Mouse (Mus musculus) adrenal gland, postnatal 10 days (tissue): Measurements from ENCODE around the gene Coro1b. TPM values are rescaled to one million over a fixed set of nuclear protein-coding genes. Genes with fewer than 3 reads are reported as not detected.

ENCODE experiments used
- DNase-seq: peaks from one replicate; pipeline ENCODE4 v3.0.0; 2021; ENCODE audit warnings: mixed read lengths
- total RNA-seq, 2 experiments: library from RNA; stranded (reverse); gene quantifications; 2 replicates each; pipeline ENCODE4 v1.2.3; 2021

The Coro1b gene
- total RNA-seq, 2 experiments from 2014 or later = 185 to 193 TPM

DNA sequence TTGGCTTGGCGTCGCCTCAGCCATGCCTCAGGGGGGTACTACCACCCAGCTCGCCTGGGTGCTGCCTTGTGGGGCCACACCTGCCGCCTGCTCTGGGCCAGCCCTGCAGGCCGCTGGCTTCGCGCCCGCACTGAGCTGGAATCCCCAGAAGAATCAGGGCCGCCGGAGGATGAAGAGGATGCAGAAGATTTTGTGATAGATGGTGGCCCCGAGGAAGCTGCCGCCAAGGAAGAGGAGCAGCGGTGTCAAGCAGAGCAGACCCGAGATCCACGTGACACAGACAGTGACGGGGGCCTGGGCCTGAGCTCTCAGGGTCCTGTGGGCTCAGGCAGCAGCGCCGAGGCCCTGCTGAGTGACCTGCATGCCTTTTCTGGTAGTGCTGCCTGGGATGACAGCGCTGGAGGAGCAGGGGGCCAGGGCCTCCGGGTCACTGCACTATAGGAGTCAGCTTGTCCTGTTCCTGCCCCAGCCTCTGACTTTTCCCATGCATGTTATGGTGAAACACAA, 7.7 kb downstream of the Coro1b start:
- no peak for DNase-seq

DNA sequence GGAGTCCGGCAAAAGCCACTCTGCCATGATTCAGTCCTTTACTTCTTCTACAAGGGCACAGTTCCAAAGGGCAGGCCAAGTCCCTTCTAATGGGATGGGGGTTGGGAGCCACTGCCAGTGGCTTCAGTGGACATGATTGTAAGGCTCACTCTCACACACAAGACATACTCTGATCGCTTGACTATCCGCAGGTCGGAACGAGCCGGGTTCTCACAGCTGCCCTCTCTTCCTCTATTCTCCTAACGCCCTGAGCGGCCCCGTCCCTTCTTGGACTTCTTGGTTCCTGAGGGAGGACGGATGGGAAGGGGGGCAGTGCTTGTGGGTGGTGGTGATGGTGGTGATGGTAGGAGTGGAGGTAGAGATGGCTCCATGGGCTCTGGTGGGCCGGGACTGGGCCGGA, 8.4 kb downstream of the Coro1b start:
- DNase-seq = no peak

DNA sequence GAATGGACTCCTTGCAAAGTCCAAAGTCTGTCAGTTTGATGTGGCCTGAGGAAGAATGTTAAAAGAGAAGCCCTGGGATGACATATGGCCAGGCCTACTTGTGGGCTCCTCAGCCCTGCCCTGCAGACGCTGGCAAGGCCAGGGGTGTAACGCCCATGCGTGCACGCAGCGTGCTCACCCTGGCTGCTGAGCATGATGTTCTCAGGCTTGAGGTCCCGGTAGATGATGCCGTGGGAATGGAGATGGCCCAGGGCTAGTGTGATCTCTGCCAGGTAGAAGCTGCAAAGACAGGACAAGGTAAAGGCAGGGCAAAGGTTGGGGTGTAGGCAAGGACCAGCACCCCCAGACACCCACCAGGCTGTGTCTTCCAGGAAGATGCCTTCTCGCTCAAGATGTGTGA, 10.6 kb downstream of the Coro1b start:
- DNase-seq = no peak

DNA sequence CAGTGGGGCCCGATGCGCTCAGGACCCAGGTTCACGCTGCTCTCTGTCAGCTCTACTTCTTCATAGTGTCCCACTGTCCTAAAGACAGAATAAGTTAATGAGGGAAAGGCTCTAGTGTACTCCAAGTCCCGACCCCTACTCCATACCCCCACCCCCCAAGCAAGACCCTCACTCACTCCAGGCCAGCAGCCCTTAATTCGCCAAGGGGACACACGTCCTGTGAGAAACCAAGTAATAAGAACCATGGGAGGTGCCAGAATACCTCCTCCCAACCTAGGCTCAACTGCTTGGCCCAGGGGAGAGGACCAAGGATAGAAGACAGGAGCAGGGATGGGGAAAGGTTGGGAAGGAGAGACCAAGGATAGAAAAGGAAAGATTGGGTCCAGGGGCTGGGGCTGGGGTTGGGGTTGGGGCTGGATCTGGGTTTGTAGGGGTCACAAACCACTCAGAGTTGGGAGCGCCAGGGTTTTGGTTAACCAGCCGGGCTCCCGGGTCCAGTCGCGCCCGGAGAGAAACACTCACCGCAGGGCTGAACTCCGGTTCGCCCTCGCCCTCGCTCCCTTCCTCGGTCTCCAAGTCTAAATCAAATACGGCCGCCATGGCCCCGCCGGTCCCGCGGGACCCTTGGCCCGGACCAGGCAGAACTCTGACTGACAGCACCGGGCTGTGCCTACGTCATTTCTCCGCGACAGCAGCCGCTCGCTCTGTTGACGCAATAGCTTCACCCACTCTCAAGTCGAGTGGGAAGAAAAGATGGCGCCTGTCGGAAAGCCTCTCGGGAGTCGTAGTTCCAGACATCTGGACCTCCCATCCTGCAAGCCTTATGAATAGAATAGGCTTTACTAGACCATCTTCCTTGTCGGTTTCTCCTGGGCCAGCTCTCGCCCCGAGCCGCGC, 14.5 kb downstream of the Coro1b start, which contains the start of gene Rps6kb2:
Gene Rps6kb2, minus strand, starts transcription at position 709 of the 897 bp plus-strand sequence.
- peak; percentile 98 for DNase-seq

DNA sequence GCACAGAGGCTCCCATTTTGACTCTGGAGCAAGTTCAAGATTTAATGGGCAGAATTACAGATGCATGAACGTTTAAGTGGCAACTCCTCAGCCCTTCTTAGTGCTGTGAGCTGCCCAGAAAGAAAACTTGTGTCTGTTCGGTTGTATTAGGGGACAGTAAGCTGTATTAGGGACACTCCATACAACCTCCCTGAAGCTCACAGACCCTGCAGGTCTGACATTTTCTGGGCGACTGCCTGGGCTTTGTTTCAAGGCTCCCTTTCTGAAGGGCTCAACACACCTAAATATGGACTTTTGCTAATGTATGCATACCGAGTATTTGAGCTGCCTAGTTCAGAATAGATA, 15.1 kb downstream of the Coro1b start:
- no peak for DNase-seq

DNA sequence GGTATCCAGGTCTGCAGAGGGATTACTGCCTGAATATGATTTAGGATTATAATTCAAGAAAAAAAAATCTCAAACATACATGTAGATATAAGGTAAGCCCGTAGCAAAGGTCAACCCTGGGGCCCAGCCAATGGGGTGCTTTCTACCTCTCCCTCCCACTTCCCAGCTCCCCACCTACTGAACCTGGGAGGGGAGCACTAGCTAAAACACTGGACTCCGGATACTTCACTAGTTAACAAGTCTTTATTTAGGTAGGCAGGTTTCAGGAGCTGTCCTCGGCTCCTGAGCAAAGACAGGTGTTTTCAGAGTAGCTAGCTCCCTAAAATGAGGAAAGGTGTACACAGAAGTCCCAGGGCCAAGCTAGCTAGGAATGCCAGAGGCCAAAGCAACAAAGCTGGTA, 15.7 kb downstream of the Coro1b start:
- DNase-seq = no peak

DNA sequence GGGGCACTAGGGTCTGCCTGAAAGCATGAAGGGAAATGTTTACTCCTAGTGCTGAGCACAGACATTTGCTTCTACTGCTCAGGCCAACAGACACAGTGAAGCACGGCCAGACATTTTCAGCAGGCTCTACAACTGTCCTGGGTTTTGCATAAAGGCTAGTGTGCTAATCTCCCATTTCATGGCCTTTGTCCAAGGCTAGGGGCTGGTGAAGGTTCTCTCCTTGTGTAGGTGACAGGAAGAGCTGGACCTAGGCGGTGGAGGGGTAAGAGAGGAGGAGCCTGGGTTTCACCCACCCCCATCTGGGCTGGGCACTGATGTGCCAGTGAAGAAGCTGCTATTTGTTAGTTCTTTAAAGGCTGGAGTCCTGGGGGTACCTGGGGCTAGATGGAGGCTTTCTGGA, 16.3 kb downstream of the Coro1b start:
- DNase-seq = peak; percentile 67

DNA sequence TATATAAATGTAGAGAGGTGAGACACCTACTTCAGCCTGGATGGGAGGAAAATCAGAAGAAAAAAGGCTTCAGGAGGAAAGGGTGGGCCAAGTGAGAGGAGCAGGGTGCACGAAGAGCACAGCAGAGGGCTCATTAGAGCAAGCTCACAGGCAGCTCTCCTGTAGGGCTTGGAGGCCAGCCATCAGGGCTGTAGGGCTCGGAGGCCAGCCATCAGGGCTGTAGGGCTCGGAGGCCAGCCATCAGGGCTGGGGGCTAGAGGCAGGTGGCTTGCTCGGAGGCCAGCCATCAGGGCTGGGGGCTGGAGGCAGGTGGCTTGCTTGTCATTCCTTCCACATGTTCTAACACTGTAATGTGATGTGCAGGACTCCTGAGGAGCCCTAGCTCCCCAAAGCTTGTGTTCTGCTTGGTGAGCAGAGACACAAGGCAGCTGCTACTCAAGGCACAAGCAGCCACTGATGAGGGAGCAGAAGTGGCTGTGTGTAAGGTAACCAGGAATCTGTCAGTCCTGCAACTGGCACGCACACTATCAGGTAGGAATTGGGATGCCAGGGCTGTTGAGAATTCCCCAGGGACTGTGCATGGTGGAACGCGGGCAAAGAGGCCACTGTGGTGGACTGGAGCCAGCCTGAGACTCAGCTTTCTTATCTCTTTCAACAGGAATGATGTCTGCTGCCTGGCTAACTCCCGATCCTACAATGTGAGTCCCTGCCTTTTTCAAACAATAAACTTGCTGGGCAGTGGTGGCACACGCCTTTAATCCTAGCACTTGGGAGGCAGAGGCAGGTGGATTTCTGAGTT, 18.5 kb downstream of the Coro1b start:
- DNase-seq = peak; percentile 33

DNA sequence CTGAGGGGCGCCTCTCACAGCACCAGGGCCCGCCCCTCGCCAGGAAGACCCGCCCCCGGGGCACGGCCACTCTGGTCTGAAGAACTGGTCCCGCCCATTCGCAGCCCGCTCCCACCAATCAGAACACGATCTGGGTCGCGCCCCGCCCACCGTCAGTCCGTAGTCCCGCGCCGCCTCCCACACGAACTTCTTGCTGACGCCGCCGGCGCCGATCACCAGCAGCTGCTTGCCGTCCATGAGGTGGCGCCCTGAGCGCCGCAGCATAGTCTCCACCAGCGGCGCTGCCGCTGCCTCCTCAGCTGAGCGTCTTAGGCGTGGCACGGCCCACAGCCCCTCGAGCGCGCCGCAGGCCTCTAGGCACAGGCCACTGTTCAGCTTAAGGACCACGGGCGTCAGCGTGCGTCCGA, 21.0 kb downstream of the Coro1b start:
- peak; percentile 100 for DNase-seq

DNA sequence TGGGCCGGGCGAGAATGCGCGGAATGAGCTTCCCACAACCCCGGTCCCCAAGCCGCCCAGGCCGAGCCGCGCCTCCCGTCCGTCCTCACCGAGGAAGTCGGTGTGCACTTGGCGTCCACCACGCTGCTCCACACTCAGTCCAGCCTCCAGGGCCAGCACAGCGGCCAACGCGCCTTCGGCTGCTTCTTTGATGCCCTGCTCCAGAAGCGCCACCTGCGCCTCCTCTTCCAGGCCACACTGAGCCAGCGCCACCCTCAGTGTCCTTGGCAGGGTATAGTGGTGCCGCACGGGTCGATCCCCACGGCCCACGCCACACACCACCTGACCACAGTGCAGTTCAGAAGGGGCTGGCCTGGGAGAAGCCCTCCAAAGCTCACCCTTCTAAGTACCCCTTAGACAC, 21.4 kb downstream of the Coro1b start:
- DNase-seq = no peak

DNA sequence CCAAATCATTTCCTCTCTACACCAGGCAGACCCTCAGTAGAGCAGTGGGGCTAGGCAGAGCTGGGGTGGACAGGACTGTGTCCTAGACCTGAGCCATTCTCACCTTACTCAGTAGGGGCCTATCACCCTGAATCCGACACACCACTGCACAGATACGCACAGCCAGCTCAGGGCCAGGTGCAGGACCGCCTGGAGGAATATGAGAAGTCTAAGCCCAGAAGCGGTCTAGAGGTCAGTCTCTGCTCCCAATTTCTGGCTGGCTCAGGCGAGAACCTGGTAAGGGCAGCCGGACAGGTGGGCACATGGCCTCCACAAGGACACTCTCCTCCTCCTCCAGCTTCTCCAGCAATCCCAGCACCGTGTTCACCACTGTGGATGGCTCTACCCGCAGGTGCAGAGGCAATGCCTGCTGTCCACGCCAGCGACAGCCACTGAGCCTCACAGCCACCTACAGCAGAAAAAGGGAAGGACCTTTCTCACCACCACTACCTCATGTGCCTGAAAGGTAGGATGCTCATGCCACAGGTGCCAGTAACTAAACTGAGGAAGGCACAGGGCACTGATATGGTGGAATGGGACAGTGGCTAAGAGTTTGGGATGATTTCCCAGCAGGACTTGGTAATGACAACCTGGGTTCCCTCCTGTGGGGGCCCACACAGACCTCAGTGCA, 22.4 kb downstream of the Coro1b start:
- no peak for DNase-seq

DNA sequence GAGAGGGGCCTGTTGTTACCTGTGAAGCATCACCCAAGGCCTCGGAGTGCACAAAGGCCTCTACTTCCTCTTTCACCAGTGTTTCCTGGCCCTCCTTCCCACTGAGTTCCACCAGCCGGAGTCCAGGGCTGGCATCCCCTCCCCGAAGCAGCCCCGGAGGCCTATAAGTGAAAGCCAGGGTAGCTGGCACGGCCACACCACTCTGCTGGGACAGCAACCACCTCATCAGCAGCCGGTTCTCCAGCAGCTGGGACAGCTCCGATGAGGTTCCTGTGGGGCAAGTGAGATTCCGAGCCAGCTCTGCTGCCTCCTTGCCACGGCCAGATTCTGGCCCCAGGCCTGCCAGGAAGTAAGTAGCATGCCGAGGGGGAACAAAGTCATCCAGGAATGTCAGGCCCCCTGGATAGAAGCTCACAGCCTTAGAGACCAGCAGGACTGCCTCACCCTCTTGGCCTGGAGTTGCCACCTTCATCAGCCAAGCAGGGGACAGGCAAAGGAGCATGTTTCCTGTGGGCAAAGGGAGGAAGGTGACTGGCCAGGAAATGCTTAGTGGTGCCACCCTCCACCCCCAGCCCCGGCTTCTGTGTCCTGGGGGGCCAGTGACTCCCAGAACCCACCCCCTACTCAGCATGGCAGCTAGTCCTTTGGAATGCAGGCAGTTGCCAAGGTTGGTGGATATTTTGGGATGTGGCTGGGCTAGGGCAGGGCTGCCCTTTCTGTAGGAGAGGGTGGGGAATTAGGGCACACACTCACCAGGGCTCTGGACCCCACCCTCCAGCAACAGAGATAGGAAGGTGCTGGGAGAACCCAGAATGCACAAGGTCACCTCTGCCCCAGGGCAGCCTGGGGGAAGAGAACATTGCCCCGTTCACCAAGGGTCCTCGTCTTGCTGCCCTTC, 23.2 kb downstream of the Coro1b start:
- no peak for DNase-seq

DNA sequence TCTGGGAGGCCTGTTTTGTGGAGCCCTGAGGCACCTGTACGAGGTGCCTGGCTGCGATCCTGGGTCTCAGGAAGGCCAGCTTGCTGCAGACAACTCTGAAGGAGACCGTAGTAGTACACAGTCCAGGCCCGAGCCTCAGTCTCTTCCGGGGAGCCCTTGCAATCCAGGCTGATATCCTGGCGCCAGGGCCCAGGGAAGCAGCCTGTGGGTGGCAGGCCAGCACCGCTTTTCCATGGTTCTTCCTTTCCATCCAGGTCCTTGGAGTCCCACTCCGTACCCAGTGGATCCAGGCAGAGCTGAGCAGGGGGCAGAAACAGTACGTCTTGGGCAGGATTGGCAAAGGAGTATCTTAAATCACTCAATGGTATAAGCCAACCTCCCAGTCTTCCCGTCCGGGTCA, 24.5 kb downstream of the Coro1b start:
- no peak for DNase-seq

DNA sequence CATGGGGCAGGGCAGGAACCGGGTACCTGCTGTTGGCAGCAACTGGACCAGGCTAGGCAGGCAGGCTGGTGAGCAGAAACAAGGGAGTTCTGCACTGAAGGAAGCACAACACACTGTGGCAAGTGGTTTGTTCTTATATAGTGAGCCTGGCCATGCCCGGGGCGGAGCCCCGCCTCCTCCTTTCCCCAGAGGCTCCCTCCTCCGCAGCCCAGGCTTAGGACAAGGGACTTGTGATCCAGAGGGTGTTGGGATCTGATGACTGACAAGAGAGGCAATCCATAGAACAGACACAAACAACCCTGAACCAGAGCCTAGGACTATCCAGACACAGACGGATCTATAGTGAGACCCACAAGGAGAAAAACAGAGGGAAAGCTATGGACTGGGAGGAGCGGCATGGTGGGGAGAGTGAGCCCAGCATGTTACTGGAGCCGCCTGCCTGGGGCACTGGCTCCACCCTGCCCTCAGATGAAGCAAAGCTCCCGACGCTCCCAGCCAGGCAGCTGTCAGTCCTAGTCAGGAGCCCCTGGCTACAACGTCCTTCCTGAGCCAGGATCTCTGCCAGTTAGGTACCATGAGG, 27.0 kb downstream of the Coro1b start, which contains the start of gene Carns1:
Gene Carns1, minus strand, starts transcription at position 112 of the 580 bp plus-strand sequence.
- peak; percentile 65 for DNase-seq

DNA sequence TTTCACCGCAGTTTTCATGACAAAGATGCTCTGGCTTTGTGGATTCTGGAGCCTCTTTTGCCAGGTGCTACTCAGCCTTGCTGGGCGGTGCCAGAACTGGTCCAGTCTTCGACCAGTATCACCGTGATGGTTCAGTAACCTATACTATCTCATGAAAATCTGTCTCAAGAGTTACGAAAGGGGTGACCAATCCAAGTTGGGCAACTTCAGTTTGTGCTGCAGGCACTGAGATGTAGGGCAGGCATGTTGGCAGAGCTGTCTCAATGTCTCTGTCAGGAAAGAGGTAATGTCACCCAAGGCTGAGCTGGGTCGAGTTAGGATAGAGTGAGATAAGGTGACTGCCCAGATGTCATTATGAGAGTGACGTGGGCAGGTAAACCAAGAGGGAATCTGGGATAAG, 32.0 kb downstream of the Coro1b start:
- no peak for DNase-seq

DNA sequence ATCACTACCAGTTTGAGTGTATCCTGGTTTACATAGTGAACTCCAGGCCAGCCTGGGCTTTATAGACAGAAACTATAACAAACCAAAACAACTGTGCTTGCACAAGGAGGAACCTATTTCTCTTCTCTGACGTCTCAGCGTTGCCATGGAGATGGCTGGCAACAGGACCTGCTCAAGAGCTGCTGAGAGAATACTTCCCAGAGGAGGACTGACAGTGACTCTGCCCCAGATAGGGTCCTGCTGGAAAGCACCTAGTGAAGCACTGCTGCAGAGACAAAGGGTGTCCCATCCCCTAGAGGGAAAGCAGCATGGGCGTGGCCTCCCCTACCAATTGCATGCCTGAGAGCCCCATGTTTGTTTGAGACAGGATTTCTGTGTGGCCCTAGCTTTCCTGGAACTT, 33.5 kb downstream of the Coro1b start:
- peak; percentile 85 for DNase-seq

DNA sequence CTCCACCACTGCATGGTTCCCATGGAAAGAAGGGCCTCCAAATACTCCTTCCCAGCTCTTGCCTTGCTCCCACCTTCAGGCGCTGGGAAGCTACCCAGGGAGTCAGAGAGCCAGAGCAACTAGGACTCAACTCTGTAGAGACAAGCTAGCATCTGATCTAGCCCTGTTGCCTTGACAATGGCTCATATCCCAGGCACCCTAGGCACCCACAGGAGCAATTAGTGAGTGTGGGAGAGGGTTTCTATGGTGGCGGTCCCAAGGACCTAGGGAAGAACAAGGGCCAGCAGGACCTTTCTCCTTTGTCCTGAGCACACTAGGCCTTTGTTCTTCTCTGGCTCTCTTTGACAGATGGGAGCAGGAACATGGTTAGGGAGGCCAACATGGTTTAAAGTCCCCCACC, 35.3 kb downstream of the Coro1b start:
- DNase-seq = no peak

DNA sequence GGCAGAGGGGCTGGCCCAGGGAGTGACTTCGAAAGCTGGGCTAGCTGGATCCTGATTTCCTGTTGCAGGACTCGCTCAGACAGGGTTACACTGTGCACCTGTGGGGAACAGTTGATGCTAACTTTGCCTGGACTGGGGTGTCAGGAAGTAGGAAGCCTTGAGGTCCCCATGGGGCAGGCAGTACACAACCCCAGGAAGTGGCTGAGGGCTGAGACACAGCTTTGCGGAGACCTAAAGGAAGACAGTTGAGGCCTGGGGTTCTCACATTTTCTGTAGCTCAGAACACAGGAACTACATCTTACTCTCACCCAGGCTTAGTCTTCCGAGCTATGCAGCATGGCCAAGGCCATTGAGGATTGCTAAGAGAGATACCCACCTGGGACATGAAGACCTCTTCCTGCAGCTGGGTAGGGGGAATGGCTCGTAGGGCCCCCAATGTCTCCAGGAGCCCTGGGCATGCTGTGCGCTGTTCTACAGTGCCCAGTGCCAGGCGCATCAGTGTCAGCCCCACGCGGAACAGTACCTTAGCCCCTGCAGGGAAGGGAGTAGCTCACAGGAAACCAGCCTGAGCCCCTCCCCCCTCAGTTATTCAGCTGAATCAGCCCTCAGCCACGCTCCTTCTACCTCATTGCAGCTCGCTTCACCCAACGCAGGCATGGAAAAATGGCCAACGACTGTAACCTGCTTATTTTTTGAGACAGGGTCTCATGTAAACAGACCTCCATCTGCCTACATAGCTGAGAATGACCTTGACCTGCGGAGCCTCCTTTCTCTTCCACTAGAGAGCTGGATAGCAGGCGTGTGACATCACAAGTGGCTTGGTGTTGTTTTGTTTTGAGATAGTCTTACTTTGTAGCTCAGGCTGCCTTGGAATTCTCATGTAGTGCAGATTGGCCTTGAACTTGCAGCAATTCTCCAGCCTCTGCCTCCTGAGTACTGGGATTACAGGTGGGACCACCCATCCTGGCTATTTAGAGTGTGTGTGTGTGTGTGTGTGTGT, 36.9 kb downstream of the Coro1b start:
- DNase-seq = no peak

DNA sequence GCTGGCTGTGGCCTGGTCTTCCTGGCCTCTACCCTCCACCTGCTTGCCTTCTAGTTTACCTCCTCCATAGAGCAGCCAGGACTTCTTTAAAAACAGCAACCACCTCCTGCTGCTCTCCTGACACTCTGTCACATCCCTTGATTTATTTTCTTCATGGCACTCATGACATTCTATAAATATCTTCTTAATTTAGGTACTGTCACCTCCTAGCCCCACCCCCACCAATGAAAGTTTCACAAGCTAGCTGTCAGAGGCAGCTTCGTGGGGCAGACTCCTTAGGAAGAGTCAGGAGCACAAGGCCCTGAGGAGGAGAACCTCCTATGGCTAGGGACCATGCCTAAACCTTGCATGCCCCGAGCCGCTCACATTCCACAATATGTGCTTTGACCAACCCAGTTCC, 38.9 kb downstream of the Coro1b start:
- no peak for DNase-seq
